Mouse (Mus musculus) small intestine, adult 2 months (tissue): ENCODE results near the gene Atf1.
"Not testable (repeated sequence)": the region's sequence is repeated elsewhere in the genome, so short reads cannot be mapped to it uniquely, and the experiment has no call there.

Source experiments
- CTCF ChIP-seq: fragments of 200-500 bp; IDR thresholded peaks from 2 replicates; pipeline ENCODE4 v1.5.1; 2012; ENCODE audit warnings: low read depth, mild to moderate bottlenecking, control low read depth, inconsistent platforms, low read length, moderate library complexity, mixed read lengths; ENCODE audit not compliant: insufficient replicate concordance, insufficient read length; ENCODE audit errors: extremely low read depth
- POLR2A ChIP-seq: fragments of 200-500 bp; IDR thresholded peaks from 2 replicates; pipeline ENCODE4 v1.6.1; 2012; ENCODE audit warnings: low read depth, mild to moderate bottlenecking, control low read depth, inconsistent platforms, low read length, moderate library complexity

- not testable (repeated sequence) for TF ChIP-seq CTCF, POLR2A
Observed at GRCm38 (mm10) chr15:100273791-100274308, 46.2 kb downstream of the Atf1 start.
